Mouse (Mus musculus): Measurements from ENCODE around the gene Ralgps1.
"Not testable (repeated sequence)": the region's sequence is repeated elsewhere in the genome, so short reads cannot be mapped to it uniquely, and the experiment has no call there.

Ralgps1 gene

GRCm38 (mm10) chr2:33090033-33090400, 281.3 kb downstream of the Ralgps1 start:
- in situ Hi-C loops (cut with MboI; ENCODE audit: low sequenced_read_pairs) = not testable (repeated sequence)

DNA sequence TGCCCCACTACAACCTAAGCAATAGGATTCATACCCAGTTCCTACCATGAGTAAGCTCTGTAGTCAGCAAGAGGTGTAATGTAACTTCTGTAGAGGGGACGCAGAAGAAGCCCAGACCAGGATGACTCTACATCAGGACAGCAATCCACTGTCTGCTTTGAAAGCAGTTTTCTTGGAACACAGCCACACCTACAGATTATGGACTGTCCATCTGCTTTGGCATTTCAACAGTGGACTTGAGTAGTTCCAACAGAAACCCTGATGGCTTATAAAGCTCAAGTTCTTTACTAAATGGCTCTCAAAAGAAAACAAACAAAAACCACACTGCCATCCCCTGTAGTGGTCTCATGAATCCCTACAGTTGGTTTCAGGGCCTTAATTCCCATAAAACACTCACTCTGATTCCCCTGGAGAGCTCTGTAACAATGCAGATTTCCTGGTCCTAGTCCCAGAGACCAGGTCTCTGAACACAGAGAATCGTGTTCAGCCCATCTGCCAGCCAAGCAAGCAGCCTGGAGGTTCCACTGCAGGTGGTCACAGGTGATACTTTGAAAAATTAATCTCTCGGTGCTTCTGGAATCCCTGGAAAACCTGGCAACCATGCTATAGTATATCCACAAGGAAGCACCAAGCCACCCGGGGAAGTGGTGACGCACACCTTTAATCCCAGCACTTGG, 281.8 kb downstream of the Ralgps1 start:
- in situ Hi-C loops (cut with MboI; ENCODE audit: low sequenced_read_pairs) = no loop called here

DNA sequence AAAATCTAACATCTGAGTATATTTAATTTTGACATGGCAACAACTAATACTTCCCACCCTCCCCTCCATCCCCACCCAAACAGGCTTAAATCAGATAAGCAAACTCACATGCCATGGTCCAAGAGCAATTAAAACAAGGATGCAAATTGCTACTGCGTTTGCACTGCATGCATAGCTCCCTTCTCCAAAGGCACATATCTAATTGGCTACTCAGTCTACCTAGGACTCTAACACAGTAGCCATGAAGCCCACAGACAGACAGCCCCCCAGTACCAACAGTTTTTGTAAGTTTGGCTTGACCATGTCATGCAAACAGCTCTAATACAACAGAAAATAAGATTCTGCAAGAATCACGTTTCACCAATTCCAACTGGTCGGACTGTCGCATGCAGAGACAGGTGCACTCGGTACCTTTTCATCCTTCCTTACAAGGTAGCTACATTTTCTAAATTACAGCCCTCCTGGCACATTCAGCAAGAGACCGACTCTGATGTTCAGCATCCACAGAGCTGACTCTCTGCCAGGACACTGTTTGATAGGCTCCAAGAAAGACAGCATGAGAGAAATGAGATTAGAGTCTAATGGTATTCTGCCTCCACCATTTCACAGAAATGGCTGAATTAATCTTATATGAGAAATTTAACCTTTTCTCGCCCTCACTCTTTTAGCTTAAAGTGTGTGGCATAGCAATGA, 284.5 kb downstream of the Ralgps1 start:
- in situ Hi-C loops (cut with MboI; ENCODE audit: low sequenced_read_pairs) = no loop called here

- in situ Hi-C loops (cut with MboI; ENCODE audit: low sequenced_read_pairs) = no loop called here
Observed at GRCm38 (mm10) chr2:33086016-33086596, 285.2 kb downstream of the Ralgps1 start.

GRCm38 (mm10) chr2:33084221-33084620, 287.1 kb downstream of the Ralgps1 start:
- in situ Hi-C loops (cut with MboI; ENCODE audit: low sequenced_read_pairs) = no loop called here
